Mouse (Mus musculus) forebrain, embryonic 13.5 days (tissue): ENCODE measurements around the gene Snrk. TPM values are rescaled to one million over a fixed set of nuclear protein-coding genes. Genes with fewer than 3 reads are reported as not detected.
"Not testable (repeated sequence)": the region's sequence is repeated elsewhere in the genome, so short reads cannot be mapped to it uniquely, and the experiment has no call there.

Source experiments
- ATAC-seq: fragments of 200-750 bp; cut with Nextera tagmentation; 2 replicates; pipeline ENCODE4 v1.8.0; 2017
- H3K27ac ChIP-seq: fragments of 300-500 bp; sonication (generic); 2 replicates; pipeline ENCODE4 v1.5.1; 2015; ENCODE audit warnings: inconsistent platforms, mild to moderate bottlenecking, moderate library complexity
- H3K27me3 ChIP-seq: fragments of 300-500 bp; sonication (generic); 2 replicates; pipeline ENCODE4 v1.6.1; 2015; ENCODE audit warnings: mild to moderate bottlenecking, inconsistent platforms
- H3K36me3 ChIP-seq: fragments of 300-500 bp; sonication (generic); 2 replicates; pipeline ENCODE4 v1.6.1; 2015; ENCODE audit warnings: mild to moderate bottlenecking, inconsistent platforms; ENCODE audit not compliant: poor library complexity, severe bottlenecking
- H3K4me1 ChIP-seq: fragments of 300-500 bp; sonication (generic); 2 replicates; pipeline ENCODE4 v1.6.1; 2015; ENCODE audit warnings: inconsistent platforms
- H3K4me2 ChIP-seq: fragments of 300-500 bp; sonication (generic); 2 replicates; pipeline ENCODE4 v1.6.1; 2015; ENCODE audit warnings: inconsistent platforms, mild to moderate bottlenecking, moderate library complexity
- H3K4me3 ChIP-seq: fragments of 300-500 bp; sonication (generic); 2 replicates; pipeline ENCODE4 v1.5.1; 2015; ENCODE audit warnings: mild to moderate bottlenecking, inconsistent platforms
- H3K9ac ChIP-seq: fragments of 300-500 bp; sonication (generic); 2 replicates; pipeline ENCODE4 v1.6.1; 2015; ENCODE audit warnings: mild to moderate bottlenecking, inconsistent platforms
- H3K9me3 ChIP-seq: fragments of 300-500 bp; sonication (generic); replicated peaks from 2 replicates; pipeline ENCODE4 v1.6.1; 2016; ENCODE audit warnings: inconsistent platforms
- WGBS: fragments of 180-500 bp; shearing (Covaris S2); methylation state at CpG from one replicate; pipeline ENCODE4 v1.1.7; 2015; 5-methylcytosine and 5-hydroxymethylcytosine counted together
- polyA plus RNA-seq: library from polyadenylated mRNA; unstranded; fragments of >200 nt; fragmentation: Nextera tagmentation; extraction: Ambion mirVana; gene quantifications from 2 replicates; pipeline ENCODE4 v1.2.1, GENCODE M21; 2015

Snrk gene
- polyA plus RNA-seq, 1 experiment from 2014 or later, result 45.9 TPM

- WGBS, result 92% methylated on average over 9 of the region's 9 CpGs
- no peak overlapping the region for H3K4me3 ChIP-seq
- H3K27me3 ChIP-seq, result no peaks in the 10 kb centered on the region
- H3K27ac ChIP-seq, result no peak overlapping the region
- H3K9me3 ChIP-seq, result no peaks in the 10 kb centered on the region
- peaks cover 13% of the 10 kb centered on the region for H3K36me3 ChIP-seq
- peaks cover 10% of the 10 kb centered on the region; the same call in 1 of the 2 replicates for H3K4me1 ChIP-seq
- no peak for ATAC-seq
- no peak overlapping the region for H3K9ac ChIP-seq
- H3K4me2 ChIP-seq, result no peak overlapping the region
Measured at GRCm38 (mm10) chr9:122149997-122150826, 33.1 kb downstream of the Snrk start.

- ATAC-seq, result no peak
- 94% methylated on average over 4 of the region's 4 CpGs for WGBS
- H3K9me3 ChIP-seq, result 0 out of 2 replicates have a peak, but pooled peaks cover 3% of the 10 kb centered on the region
Measured at GRCm38 (mm10) chr9:122152063-122152462, 35.0 kb downstream of the Snrk start.

GRCm38 (mm10) chr9:122152501-122152900, 35.4 kb downstream of the Snrk start:
- Histone ChIP-seq H3K27ac (no peak overlapping the region), H3K27me3 (no peaks in the 10 kb centered on the region), H3K4me1 (0 out of 2 replicates have a peak, but pooled peaks cover 2% of the 10 kb centered on the region), H3K9ac (no peak overlapping the region), H3K36me3 (peaks cover 18% of the 10 kb centered on the region), H3K9me3 (0 out of 2 replicates have a peak, but pooled peaks cover 3% of the 10 kb centered on the region), H3K4me2 (no peak overlapping the region), H3K4me3 (no peak overlapping the region)
- WGBS, result 88% methylated on average over 1 of the region's 1 CpGs
- no peak for ATAC-seq

More at GRCm38 (mm10) chr9:122152063-122152462, 35.0 kb downstream of the Snrk start:
- peaks cover 14% of the 10 kb centered on the region for H3K36me3 ChIP-seq
- H3K9ac ChIP-seq, result no peak overlapping the region
- no peak overlapping the region for H3K4me2 ChIP-seq
- no peaks in the 10 kb centered on the region for H3K27me3 ChIP-seq
- H3K4me1 ChIP-seq, result 0 out of 2 replicates have a peak, but pooled peaks cover 2% of the 10 kb centered on the region
- H3K4me3 ChIP-seq, result no peak overlapping the region
- H3K27ac ChIP-seq, result no peak overlapping the region

GRCm38 (mm10) chr9:122153436-122153835, 36.4 kb downstream of the Snrk start:
- H3K36me3 ChIP-seq, result peaks cover 27% of the 10 kb centered on the region
- WGBS, result 85% methylated on average over 3 of the region's 3 CpGs

GRCm38 (mm10) chr9:122155193-122155592, 38.1 kb downstream of the Snrk start:
- no peak overlapping the region for H3K4me3 ChIP-seq
- no peak for ATAC-seq
- no peak overlapping the region for H3K27ac ChIP-seq
- H3K9me3 ChIP-seq, result 0 out of 2 replicates have a peak, but pooled peaks cover 3% of the 10 kb centered on the region
- H3K36me3 ChIP-seq, result peaks cover 31% of the 10 kb centered on the region
- H3K4me2 ChIP-seq, result no peak overlapping the region
- no peaks in the 10 kb centered on the region for H3K27me3 ChIP-seq
- H3K4me1 ChIP-seq, result no peaks in the 10 kb centered on the region
- no peak overlapping the region for H3K9ac ChIP-seq
- 94% methylated on average over 1 of the region's 1 CpGs for WGBS

More at GRCm38 (mm10) chr9:122153436-122153835, 36.4 kb downstream of the Snrk start:
- Histone ChIP-seq H3K4me3 (no peak overlapping the region), H3K9ac (no peak overlapping the region), H3K27ac (no peak overlapping the region), H3K27me3 (no peaks in the 10 kb centered on the region), H3K9me3 (0 out of 2 replicates have a peak, but pooled peaks cover 3% of the 10 kb centered on the region), H3K4me2 (no peak overlapping the region), H3K4me1 (no peaks in the 10 kb centered on the region)
- ATAC-seq, result no peak

GRCm38 (mm10) chr9:122156389-122157078, 39.5 kb downstream of the Snrk start:
- no peak overlapping the region for H3K4me2 ChIP-seq
- no peak overlapping the region for H3K4me3 ChIP-seq
- peaks cover 41% of the 10 kb centered on the region for H3K36me3 ChIP-seq
- 88% methylated on average over 5 of the region's 5 CpGs for WGBS
- H3K4me1 ChIP-seq, result no peaks in the 10 kb centered on the region
- H3K9ac ChIP-seq, result no peak overlapping the region
- H3K9me3 ChIP-seq, result 0 out of 2 replicates have a peak, but pooled peaks cover 3% of the 10 kb centered on the region
- ATAC-seq, result no peak
- no peaks in the 10 kb centered on the region for H3K27me3 ChIP-seq
- no peak overlapping the region for H3K27ac ChIP-seq

GRCm38 (mm10) chr9:122157079-122157441, 40.0 kb downstream of the Snrk start:
- Histone ChIP-seq H3K4me2 (no peak overlapping the region), H3K36me3 (peaks cover 41% of the 10 kb centered on the region), H3K9me3 (0 out of 2 replicates have a peak, but pooled peaks cover 3% of the 10 kb centered on the region), H3K9ac (no peak overlapping the region), H3K4me1 (no peaks in the 10 kb centered on the region), H3K27me3 (no peaks in the 10 kb centered on the region), H3K27ac (no peak overlapping the region), H3K4me3 (no peak overlapping the region)
- ATAC-seq, result no peak
- WGBS, result 93% methylated on average over 14 of the region's 14 CpGs

- Histone ChIP-seq H3K4me1 (no peaks in the 10 kb centered on the region), H3K4me3 (no peak overlapping the region), H3K9ac (no peak overlapping the region), H3K4me2 (no peak overlapping the region), H3K27me3 (no peaks in the 10 kb centered on the region), H3K9me3 (no peaks in the 10 kb centered on the region), H3K27ac (no peak overlapping the region), H3K36me3 (peaks cover 62% of the 10 kb centered on the region)
- no peak for ATAC-seq
- 95% methylated on average over 4 of the region's 4 CpGs for WGBS
Measured at GRCm38 (mm10) chr9:122164535-122164934, 47.5 kb downstream of the Snrk start.

- H3K27ac ChIP-seq, H3K9me3 ChIP-seq, H3K4me1 ChIP-seq, H3K27me3 ChIP-seq, H3K9ac ChIP-seq, H3K4me3 ChIP-seq, ATAC-seq, H3K4me2 ChIP-seq: not testable (repeated sequence)
- 95% methylated on average over 5 of the region's 5 CpGs for WGBS
- H3K36me3 ChIP-seq, result peaks cover 70% of the 10 kb centered on the region
Measured at GRCm38 (mm10) chr9:122167719-122168118, 50.7 kb downstream of the Snrk start.

- Histone ChIP-seq H3K27me3 (no peaks in the 10 kb centered on the region), H3K4me1 (peaks cover 8% of the 10 kb centered on the region; the same call in 1 of the 2 replicates), H3K36me3 (peaks cover 59% of the 10 kb centered on the region), H3K4me3 (no peak overlapping the region), H3K9ac (no peak overlapping the region), H3K27ac (no peak overlapping the region), H3K4me2 (no peak overlapping the region), H3K9me3 (no peaks in the 10 kb centered on the region)
- no peak for ATAC-seq
- 96% methylated on average over 6 of the region's 6 CpGs for WGBS
Measured at GRCm38 (mm10) chr9:122169901-122170300, 52.8 kb downstream of the Snrk start.

GRCm38 (mm10) chr9:122172612-122173186, 55.6 kb downstream of the Snrk start:
- ATAC-seq, result no peak
- H3K4me2 ChIP-seq, result no peak overlapping the region
- peaks cover 8% of the 10 kb centered on the region; the same call in 1 of the 2 replicates for H3K4me1 ChIP-seq
- no peak overlapping the region for H3K27ac ChIP-seq
- no peak overlapping the region for H3K9ac ChIP-seq
- no peaks in the 10 kb centered on the region for H3K27me3 ChIP-seq
- H3K9me3 ChIP-seq, result no peaks in the 10 kb centered on the region
- 91% methylated on average over 11 of the region's 11 CpGs for whole genome bisulfite sequencing
- H3K36me3 ChIP-seq, result peaks cover 44% of the 10 kb centered on the region
- H3K4me3 ChIP-seq, result no peak overlapping the region
